Mouse (Mus musculus) neural tube, embryonic 15.5 days (tissue): ENCODE results near the gene Psors1c2. TPM values are rescaled to one million over a fixed set of nuclear protein-coding genes. Genes with fewer than 3 reads are reported as not detected.
A peak's percentile ranks its signal among the peaks of the same experiment; 100 is the strongest.

Experiments
- ATAC-seq: fragments of 200-750 bp; cut with Nextera tagmentation; 2 replicates; pipeline ENCODE4 v1.8.0; 2017; ENCODE audit warnings: mild to moderate bottlenecking, moderate TSS enrichment, moderate library complexity; ENCODE audit not compliant: low FRiP score
- H3K27ac ChIP-seq: fragments of 300-500 bp; sonication (generic); replicated peaks from 2 replicates; pipeline ENCODE4 v1.5.1; 2015; ENCODE audit warnings: mild to moderate bottlenecking, inconsistent platforms
- H3K27me3 ChIP-seq: fragments of 300-500 bp; sonication (generic); replicated peaks from 2 replicates; pipeline ENCODE4 v1.6.1; 2015; ENCODE audit warnings: inconsistent platforms
- H3K36me3 ChIP-seq: fragments of 300-500 bp; sonication (generic); 2 replicates; pipeline ENCODE4 v1.6.1; 2015; ENCODE audit warnings: inconsistent platforms
- H3K4me1 ChIP-seq: fragments of 300-500 bp; sonication (generic); 2 replicates; pipeline ENCODE4 v1.6.1; 2015; ENCODE audit warnings: inconsistent platforms
- H3K4me2 ChIP-seq: fragments of 300-500 bp; sonication (generic); 2 replicates; pipeline ENCODE4 v1.6.1; 2015; ENCODE audit warnings: inconsistent platforms, mild to moderate bottlenecking, moderate library complexity
- H3K4me3 ChIP-seq: fragments of 300-500 bp; sonication (generic); replicated peaks from 2 replicates; pipeline ENCODE4 v1.5.1; 2015; ENCODE audit warnings: mild to moderate bottlenecking, inconsistent platforms
- H3K9ac ChIP-seq: fragments of 300-500 bp; sonication (generic); replicated peaks from 2 replicates; pipeline ENCODE4 v1.6.1; 2015; ENCODE audit warnings: mild to moderate bottlenecking, inconsistent platforms
- H3K9me3 ChIP-seq: fragments of 300-500 bp; sonication (generic); replicated peaks from 2 replicates; pipeline ENCODE4 v1.6.1; 2016; ENCODE audit warnings: inconsistent platforms
- WGBS: fragments of 180-500 bp; shearing (Covaris S2); methylation state at CpG from one replicate; pipeline ENCODE4 v1.1.7; 2015; ENCODE audit warnings: mixed read lengths; 5-methylcytosine and 5-hydroxymethylcytosine counted together
- polyA plus RNA-seq: library from polyadenylated mRNA; unstranded; fragments of >200 nt; fragmentation: Nextera tagmentation; extraction: Ambion mirVana; gene quantifications from 2 replicates; pipeline ENCODE4 v1.2.1, GENCODE M21; 2015

The Psors1c2 gene
- polyA plus RNA-seq, 1 experiment from 2014 or later: 0.81 TPM

- Histone ChIP-seq H3K27ac (no peak overlapping the region), H3K4me1 (peaks cover 13% of the 10 kb centered on the region), H3K36me3 (no peaks in the 10 kb centered on the region), H3K27me3 (peaks cover 13% of the 10 kb centered on the region), H3K9ac (no peak overlapping the region), H3K4me3 (no peak overlapping the region), H3K4me2 (no peak overlapping the region), H3K9me3 (no peaks in the 10 kb centered on the region)
- WGBS: 27% methylated on average over 9 of the region's 9 CpGs
- no peak for ATAC-seq
Measured at GRCm38 (mm10) chr17:35567767-35568166, 34.8 kb downstream of the Psors1c2 start.

GRCm38 (mm10) chr17:35569091-35569944 lies 36.3 kb downstream of the Psors1c2 start:
- peak overlapping the region; percentile 26 for H3K4me3 ChIP-seq
- H3K9ac ChIP-seq: 0 out of 2 replicates have a peak overlapping the region, but pooled peaks have one; percentile 15
- WGBS: 3% methylated on average over 28 of the region's 28 CpGs
- ATAC-seq: peak; percentile 66; the same call in 1 of the 2 replicates
- H3K27me3 ChIP-seq: peaks cover 13% of the 10 kb centered on the region
- H3K36me3 ChIP-seq: no peaks in the 10 kb centered on the region
- peaks cover 13% of the 10 kb centered on the region for H3K4me1 ChIP-seq
- H3K27ac ChIP-seq: no peak overlapping the region
- no peaks in the 10 kb centered on the region for H3K9me3 ChIP-seq
- H3K4me2 ChIP-seq: peak overlapping the region; percentile 58

GRCm38 (mm10) chr17:35570836-35571235 lies 37.8 kb downstream of the Psors1c2 start:
- WGBS: 33% methylated on average over 14 of the region's 14 CpGs
- Histone ChIP-seq H3K27me3 (peaks cover 13% of the 10 kb centered on the region), H3K4me1 (peaks cover 13% of the 10 kb centered on the region), H3K9me3 (no peaks in the 10 kb centered on the region), H3K27ac (no peak overlapping the region), H3K36me3 (no peaks in the 10 kb centered on the region), H3K4me2 (no peak overlapping the region), H3K4me3 (no peak overlapping the region), H3K9ac (no peak overlapping the region)
- no peak for ATAC-seq

DNA sequence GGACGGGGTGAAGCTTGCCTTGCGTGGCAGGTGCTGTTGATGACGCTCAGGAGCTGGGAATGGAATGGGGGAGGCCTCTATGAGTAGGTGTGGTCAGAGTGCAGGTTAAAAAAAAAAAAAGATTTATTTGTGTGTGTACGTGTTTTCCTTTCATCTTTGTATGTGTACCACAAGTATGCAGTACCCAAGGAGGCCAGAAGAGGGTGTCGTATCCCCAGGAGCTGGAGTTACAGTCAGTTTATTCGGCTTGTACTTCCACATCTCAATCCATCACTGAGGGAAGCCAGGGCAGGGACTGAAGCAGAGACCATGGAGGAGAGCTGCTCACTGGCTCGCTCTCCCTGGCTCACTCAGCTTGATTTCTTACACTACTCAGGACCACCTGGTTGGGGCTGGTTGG lies 38.5 kb downstream of the Psors1c2 start:
- Histone ChIP-seq H3K4me3 (no peak overlapping the region), H3K27me3 (peaks cover 13% of the 10 kb centered on the region), H3K4me2 (no peak overlapping the region), H3K36me3 (no peaks in the 10 kb centered on the region), H3K4me1 (peaks cover 13% of the 10 kb centered on the region), H3K27ac (no peak overlapping the region), H3K9ac (no peak overlapping the region), H3K9me3 (no peaks in the 10 kb centered on the region)
- no peak for ATAC-seq
- WGBS: 95% methylated on average over 7 of the region's 7 CpGs

DNA sequence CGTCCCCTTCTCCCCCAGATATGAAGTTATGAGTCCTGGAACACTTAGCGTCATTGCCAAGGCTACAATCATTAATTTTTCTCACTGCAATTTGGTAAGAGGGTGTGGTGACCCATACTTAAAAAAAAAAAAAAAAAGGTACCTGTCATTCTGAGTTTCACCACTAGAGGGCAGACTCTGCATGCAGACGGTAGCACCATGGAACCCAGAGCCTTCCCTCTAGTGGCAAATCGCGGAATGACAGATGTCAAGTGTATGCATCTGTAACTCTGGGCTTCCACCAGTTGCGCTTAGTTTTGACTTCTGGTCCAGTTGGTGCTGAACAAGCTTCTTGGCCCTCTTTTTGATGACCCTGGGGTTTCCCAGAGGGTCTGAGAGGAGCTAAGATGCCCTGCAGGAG lies 45.2 kb downstream of the Psors1c2 start:
- Histone ChIP-seq H3K27me3 (no peaks in the 10 kb centered on the region), H3K4me1 (no peaks in the 10 kb centered on the region), H3K27ac (no peak overlapping the region), H3K4me2 (no peak overlapping the region), H3K9ac (no peak overlapping the region), H3K36me3 (no peaks in the 10 kb centered on the region), H3K4me3 (no peak overlapping the region), H3K9me3 (no peaks in the 10 kb centered on the region)
- no peak for ATAC-seq
- 22% methylated on average over 6 of the region's 6 CpGs for WGBS

- no peaks in the 10 kb centered on the region for H3K9me3 ChIP-seq
Measured at GRCm38 (mm10) chr17:35582900-35583299, 49.9 kb downstream of the Psors1c2 start.

More at GRCm38 (mm10) chr17:35582900-35583299, 49.9 kb downstream of the Psors1c2 start:
- H3K36me3 ChIP-seq: no peaks in the 10 kb centered on the region
- 89% methylated on average over 1 of the region's 1 CpGs for WGBS
- peaks cover 7% of the 10 kb centered on the region; the same call in 1 of the 2 replicates for H3K4me1 ChIP-seq
- H3K4me2 ChIP-seq: no peak overlapping the region
- no peaks in the 10 kb centered on the region for H3K27me3 ChIP-seq
- H3K27ac ChIP-seq: no peak overlapping the region
- H3K4me3 ChIP-seq: no peak overlapping the region
- ATAC-seq: no peak
- no peak overlapping the region for H3K9ac ChIP-seq

Other genes with a start within 250 kb of the Psors1c2 start
- 0.09 and 0.14 TPM in 2 replicates for gene H2-Q1, start 212.8 kb upstream of the Psors1c2 start, polyA plus RNA-seq
- 3.1 and 3.9 TPM in 2 replicates for gene H2-Q2, start 191.0 kb upstream of the Psors1c2 start, polyA plus RNA-seq
- 1.7 and 3.7 TPM in 2 replicates for gene H2-Q4, start 153.6 kb upstream of the Psors1c2 start, polyA plus RNA-seq
- 0.95 and 3.7 TPM in 2 replicates for gene H2-Q6, start 108.4 kb upstream of the Psors1c2 start, polyA plus RNA-seq
- gene H2-Q7, start 94.0 kb upstream of the Psors1c2 start, polyA plus RNA-seq: 5.6 and 12.6 TPM in 2 replicates
- 0.36 and 0.79 TPM in 2 replicates for gene H2-Q10, start 63.1 kb upstream of the Psors1c2 start, polyA plus RNA-seq
- gene Pou5f1, start 27.2 kb upstream of the Psors1c2 start, polyA plus RNA-seq: not detected in 2 replicates
- 14.4 and 27.5 TPM in 2 replicates for gene Tcf19, start 16.4 kb upstream of the Psors1c2 start, polyA plus RNA-seq
- gene Cchcr1, start 16.1 kb upstream of the Psors1c2 start, polyA plus RNA-seq: 5.1 and 7.9 TPM in 2 replicates
- 0.08 TPM in 1 of 2 replicates, not detected in the other for gene Cdsn, start 18.9 kb downstream of the Psors1c2 start, polyA plus RNA-seq
- gene 2300002M23Rik, start 34.2 kb downstream of the Psors1c2 start, polyA plus RNA-seq: not detected in 2 replicates
- gene Sfta2, start 68.3 kb downstream of the Psors1c2 start, polyA plus RNA-seq: 0.40 TPM in 1 of 2 replicates, not detected in the other
- not detected in 2 replicates for gene Gm9573, start 93.4 kb downstream of the Psors1c2 start, polyA plus RNA-seq
- 0.22 TPM in 1 of 2 replicates, not detected in the other for gene Mucl3, start 110.5 kb downstream of the Psors1c2 start, polyA plus RNA-seq
- gene Vars2, start 134.4 kb downstream of the Psors1c2 start, polyA plus RNA-seq: 12.8 and 17.9 TPM in 2 replicates
- 24.1 and 30.7 TPM in 2 replicates for gene Gtf2h4, start 140.5 kb downstream of the Psors1c2 start, polyA plus RNA-seq
- 73.8 and 76.4 TPM in 2 replicates for gene Ddr1, start 171.4 kb downstream of the Psors1c2 start, polyA plus RNA-seq